Mouse (Mus musculus) heart, embryonic 13.5 days (tissue): ENCODE results near the gene Ranbp9. TPM values are rescaled to one million over a fixed set of nuclear protein-coding genes. Genes with fewer than 3 reads are reported as not detected.

Experiments used
- ATAC-seq: fragments of 200-750 bp; cut with Nextera tagmentation; 2 replicates; pipeline ENCODE4 v1.8.0; 2017; ENCODE audit warnings: moderate TSS enrichment; ENCODE audit not compliant: insufficient number of reproducible peaks, low FRiP score, low TSS enrichment; ENCODE audit errors: extremely low read depth
- H3K27ac ChIP-seq: fragments of 300-500 bp; sonication (generic); replicated peaks from 2 replicates; pipeline ENCODE4 v1.5.1; 2015; ENCODE audit warnings: moderate library complexity, mild to moderate bottlenecking, inconsistent platforms
- H3K27me3 ChIP-seq: fragments of 300-500 bp; sonication (generic); replicated peaks from 2 replicates; pipeline ENCODE4 v1.6.1; 2015; ENCODE audit warnings: mild to moderate bottlenecking, inconsistent platforms
- H3K36me3 ChIP-seq: fragments of 300-500 bp; sonication (generic); 2 replicates; pipeline ENCODE4 v1.6.1; 2015; ENCODE audit warnings: mild to moderate bottlenecking, inconsistent platforms
- H3K4me1 ChIP-seq: fragments of 300-500 bp; sonication (generic); 2 replicates; pipeline ENCODE4 v1.6.1; 2015; ENCODE audit warnings: inconsistent platforms
- H3K4me2 ChIP-seq: fragments of 300-500 bp; sonication (generic); 2 replicates; pipeline ENCODE4 v1.6.1; 2015; ENCODE audit warnings: inconsistent platforms, mild to moderate bottlenecking, moderate library complexity
- H3K4me3 ChIP-seq: fragments of 300-500 bp; sonication (generic); 2 replicates; pipeline ENCODE4 v1.5.1; 2015; ENCODE audit warnings: moderate library complexity, mild to moderate bottlenecking, inconsistent platforms
- H3K9ac ChIP-seq: fragments of 300-500 bp; sonication (generic); 2 replicates; pipeline ENCODE4 v1.6.1; 2015; ENCODE audit warnings: inconsistent platforms, mild to moderate bottlenecking, moderate library complexity
- H3K9me3 ChIP-seq: fragments of 300-500 bp; sonication (generic); 2 replicates; pipeline ENCODE4 v1.6.1; 2016; ENCODE audit warnings: inconsistent platforms
- WGBS: fragments of 180-500 bp; shearing (Covaris S2); methylation state at CpG from one replicate; pipeline ENCODE4 v1.1.7; 2015; ENCODE audit warnings: mixed read lengths; 5-methylcytosine and 5-hydroxymethylcytosine counted together
- polyA plus RNA-seq: library from polyadenylated mRNA; unstranded; fragments of >200 nt; fragmentation: Nextera tagmentation; extraction: Ambion mirVana; gene quantifications from 2 replicates; pipeline ENCODE4 v1.2.1, GENCODE M21; 2015

Gene Ranbp9
- polyA plus RNA-seq, 1 experiment from 2014 or later, result 4.9 TPM

DNA sequence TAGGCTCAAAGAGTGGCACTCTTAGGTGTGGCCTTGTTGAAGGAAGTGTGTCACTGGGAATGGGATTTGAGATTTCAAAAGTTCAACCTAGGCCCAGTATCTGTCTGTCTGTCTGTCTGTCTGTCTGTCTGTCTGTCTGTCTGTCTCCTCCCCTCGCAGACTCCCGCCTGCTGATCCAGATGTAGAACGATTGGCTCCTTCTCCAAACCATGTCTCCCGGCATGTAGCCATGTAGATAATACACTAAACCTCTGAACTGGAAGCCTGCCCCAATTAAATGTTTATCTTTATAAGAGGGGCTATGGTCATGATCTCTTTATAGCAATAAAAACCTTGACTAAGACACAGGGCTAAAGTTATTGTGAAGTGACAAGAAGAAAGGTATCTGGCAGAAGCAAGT lies 35.3 kb downstream of the Ranbp9 start:
- no peak overlapping the region for H3K9ac ChIP-seq
- no peaks in the 10 kb centered on the region for H3K36me3 ChIP-seq
- H3K9me3 ChIP-seq, result no peaks in the 10 kb centered on the region
- H3K4me1 ChIP-seq, result peaks cover 28% of the 10 kb centered on the region
- no peak for ATAC-seq
- H3K4me2 ChIP-seq, result no peak overlapping the region
- H3K27ac ChIP-seq, result no peak overlapping the region
- no peaks in the 10 kb centered on the region for H3K27me3 ChIP-seq
- 80% methylated on average over 4 of the region's 4 CpGs for WGBS
- no peak overlapping the region for H3K4me3 ChIP-seq

DNA sequence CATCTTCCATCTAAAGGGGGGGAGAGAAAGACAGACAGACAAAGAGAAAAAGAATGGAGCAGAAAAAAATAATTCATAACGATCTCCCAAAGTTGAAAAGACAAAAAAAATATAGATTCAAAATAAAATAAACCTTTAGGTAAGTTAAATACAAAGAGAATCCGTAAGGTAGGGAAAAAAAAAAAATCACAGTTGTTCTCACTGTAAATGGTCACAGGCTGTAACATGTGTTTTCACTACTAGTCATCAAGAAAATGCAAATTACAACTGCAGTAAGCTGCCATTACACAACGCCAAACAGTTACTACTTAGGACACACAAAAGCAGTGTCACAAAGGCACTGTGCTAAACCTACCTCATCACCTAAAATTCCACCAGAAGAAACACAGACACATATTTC lies 36.4 kb downstream of the Ranbp9 start:
- no peaks in the 10 kb centered on the region for H3K9me3 ChIP-seq
- H3K4me1 ChIP-seq, result peaks cover 35% of the 10 kb centered on the region
- H3K27me3 ChIP-seq, result no peaks in the 10 kb centered on the region
- H3K27ac ChIP-seq, result no peak overlapping the region
- ATAC-seq, result no peak
- no peak overlapping the region for H3K4me2 ChIP-seq
- WGBS, result 92% methylated on average over 3 of the region's 3 CpGs
- no peaks in the 10 kb centered on the region for H3K36me3 ChIP-seq
- H3K4me3 ChIP-seq, result no peak overlapping the region
- H3K9ac ChIP-seq, result no peak overlapping the region

GRCm38 (mm10) chr13:43443706-43444105 lies 37.4 kb downstream of the Ranbp9 start:
- Histone ChIP-seq H3K4me1 (peaks cover 40% of the 10 kb centered on the region), H3K9ac (no peak overlapping the region), H3K27ac (no peak overlapping the region), H3K4me2 (no peak overlapping the region), H3K4me3 (no peak overlapping the region), H3K27me3 (no peaks in the 10 kb centered on the region), H3K9me3 (no peaks in the 10 kb centered on the region), H3K36me3 (no peaks in the 10 kb centered on the region)
- ATAC-seq, result no peak
- 93% methylated on average over 4 of the region's 4 CpGs for WGBS

DNA sequence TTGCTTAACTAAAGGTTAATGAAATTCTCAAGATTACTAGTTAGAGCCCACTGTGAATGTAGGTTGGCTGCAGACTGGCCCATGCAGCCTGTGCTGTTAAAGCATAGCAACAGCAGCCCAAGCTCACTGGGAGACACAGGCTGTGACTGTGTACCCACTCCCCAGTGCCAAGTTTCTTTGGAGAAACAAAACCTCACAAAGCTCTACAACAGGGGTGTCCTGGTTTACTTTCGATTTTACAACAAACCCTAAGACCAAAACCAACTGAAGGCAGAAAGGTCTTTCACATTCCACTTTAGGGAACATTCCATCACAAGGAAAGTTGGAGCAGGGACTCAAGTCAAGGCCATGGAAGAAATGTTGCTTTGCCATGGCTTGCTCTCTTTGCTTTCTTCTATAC lies 38.5 kb downstream of the Ranbp9 start:
- Histone ChIP-seq H3K4me2 (no peak overlapping the region), H3K9me3 (no peaks in the 10 kb centered on the region), H3K27ac (no peak overlapping the region), H3K4me1 (peaks cover 34% of the 10 kb centered on the region), H3K27me3 (no peaks in the 10 kb centered on the region), H3K9ac (no peak overlapping the region), H3K36me3 (no peaks in the 10 kb centered on the region), H3K4me3 (no peak overlapping the region)
- 82% methylated on average over 1 of the region's 1 CpGs for WGBS
- ATAC-seq, result no peak

DNA sequence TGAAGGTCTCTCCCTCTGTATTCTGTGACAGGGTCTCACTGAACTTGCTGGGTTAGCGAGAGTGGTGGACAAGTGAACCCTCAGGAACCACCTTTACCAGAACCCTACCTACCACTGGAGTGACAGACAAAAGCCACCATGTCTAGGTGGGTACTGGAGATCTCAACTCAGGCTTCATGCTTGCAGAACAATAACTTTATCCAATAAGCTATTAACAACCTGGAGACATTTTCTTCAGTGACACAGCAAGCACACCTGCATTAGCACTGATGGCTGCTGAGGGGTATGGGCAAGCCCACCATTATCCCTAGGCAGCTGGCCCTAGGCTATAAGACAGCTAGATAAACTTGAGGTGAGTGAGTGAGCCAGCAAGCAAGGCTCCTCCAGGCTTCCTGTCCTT lies 40.7 kb downstream of the Ranbp9 start:
- no peak overlapping the region for H3K4me3 ChIP-seq
- 83% methylated on average over 1 of the region's 1 CpGs for WGBS
- no peaks in the 10 kb centered on the region for H3K27me3 ChIP-seq
- H3K4me1 ChIP-seq, result peaks cover 27% of the 10 kb centered on the region
- H3K4me2 ChIP-seq, result no peak overlapping the region
- no peak overlapping the region for H3K9ac ChIP-seq
- ATAC-seq, result no peak
- no peaks in the 10 kb centered on the region for H3K9me3 ChIP-seq
- no peak overlapping the region for H3K27ac ChIP-seq
- no peaks in the 10 kb centered on the region for H3K36me3 ChIP-seq

- no peak overlapping the region for H3K4me3 ChIP-seq
- H3K27ac ChIP-seq, result no peak overlapping the region
- H3K4me1 ChIP-seq, result peaks cover 8% of the 10 kb centered on the region
- no peak overlapping the region for H3K4me2 ChIP-seq
- H3K9ac ChIP-seq, result no peak overlapping the region
- no peaks in the 10 kb centered on the region for H3K27me3 ChIP-seq
- H3K9me3 ChIP-seq, result no peaks in the 10 kb centered on the region
- 89% methylated on average over 2 of the region's 2 CpGs for WGBS
- ATAC-seq, result no peak
- peaks cover 16% of the 10 kb centered on the region for H3K36me3 ChIP-seq
These were observed 47.7 kb downstream of the Ranbp9 start for GRCm38 (mm10) chr13:43433395-43433794.

- ATAC-seq, result no peak
- no peaks in the 10 kb centered on the region for H3K9me3 ChIP-seq
- WGBS, result 78% methylated on average over 4 of the region's 4 CpGs
These were observed 52.6 kb downstream of the Ranbp9 start for GRCm38 (mm10) chr13:43428436-43428835.

DNA sequence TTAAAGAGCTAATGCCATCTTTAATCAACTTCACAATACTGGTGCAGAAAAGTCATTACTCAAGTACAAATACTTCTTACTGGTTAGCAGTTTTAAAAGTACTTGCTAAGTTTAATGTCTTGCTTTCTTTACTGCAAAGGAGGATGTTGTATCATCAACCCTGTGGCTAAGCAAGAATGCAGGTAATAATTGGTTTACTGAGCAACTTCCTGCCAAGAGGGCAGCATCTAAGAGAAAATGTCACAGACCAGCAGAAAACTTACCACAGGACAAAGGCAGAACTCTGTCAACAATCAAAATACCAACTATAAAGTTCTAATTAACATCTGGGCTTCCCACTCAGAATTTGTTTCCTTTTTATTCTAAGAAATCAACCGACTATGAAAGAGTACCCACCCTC lies 65.8 kb downstream of the Ranbp9 start:
- Histone ChIP-seq H3K4me3 (no peak overlapping the region), H3K4me2 (no peak overlapping the region), H3K9me3 (no peaks in the 10 kb centered on the region), H3K9ac (no peak overlapping the region), H3K4me1 (no peaks in the 10 kb centered on the region), H3K27me3 (no peaks in the 10 kb centered on the region), H3K36me3 (peaks cover 90% of the 10 kb centered on the region), H3K27ac (no peak overlapping the region)
- 86% methylated on average over 1 of the region's 1 CpGs for WGBS
- no peak for ATAC-seq

More at GRCm38 (mm10) chr13:43428436-43428835, 52.6 kb downstream of the Ranbp9 start:
- H3K4me1 ChIP-seq, result no peaks in the 10 kb centered on the region; the same call in 1 of the 2 replicates
- H3K4me2 ChIP-seq, result no peak overlapping the region
- peaks cover 36% of the 10 kb centered on the region for H3K36me3 ChIP-seq
- H3K27me3 ChIP-seq, result no peaks in the 10 kb centered on the region
- H3K27ac ChIP-seq, result no peak overlapping the region
- no peak overlapping the region for H3K9ac ChIP-seq
- no peak overlapping the region for H3K4me3 ChIP-seq

- 91% methylated on average over 2 of the region's 2 CpGs for WGBS
- no peaks in the 10 kb centered on the region for H3K9me3 ChIP-seq
- H3K27ac ChIP-seq, result no peak overlapping the region
- ATAC-seq, result no peak
- H3K4me3 ChIP-seq, result no peak overlapping the region
- H3K36me3 ChIP-seq, result peaks cover 88% of the 10 kb centered on the region
- H3K4me2 ChIP-seq, result no peak overlapping the region
- H3K27me3 ChIP-seq, result no peaks in the 10 kb centered on the region
- H3K9ac ChIP-seq, result no peak overlapping the region
- H3K4me1 ChIP-seq, result no peaks in the 10 kb centered on the region
These were observed 67.5 kb downstream of the Ranbp9 start for GRCm38 (mm10) chr13:43413611-43414010.

DNA sequence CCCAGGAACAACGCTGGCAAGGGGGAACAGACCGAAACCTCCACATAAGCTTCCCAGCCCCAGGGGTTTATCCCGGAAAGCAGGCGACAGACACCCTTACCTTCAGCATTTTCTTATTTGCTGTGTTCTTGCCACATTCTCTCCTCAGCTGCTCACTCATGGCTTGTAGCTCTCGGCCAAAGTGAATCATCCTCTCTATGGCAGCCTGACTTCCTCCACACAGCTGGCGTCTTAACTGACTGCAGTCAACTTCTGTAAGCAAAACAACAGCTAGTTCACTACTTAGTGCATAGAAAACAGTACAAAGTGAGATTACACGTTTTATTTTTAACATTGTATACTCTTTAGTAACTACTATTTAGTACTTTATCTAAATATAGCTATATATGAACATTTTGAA lies 68.8 kb downstream of the Ranbp9 start:
- peaks cover 91% of the 10 kb centered on the region for H3K36me3 ChIP-seq
- no peak overlapping the region for H3K27ac ChIP-seq
- H3K27me3 ChIP-seq, result no peaks in the 10 kb centered on the region
- no peak overlapping the region for H3K9ac ChIP-seq
- H3K4me3 ChIP-seq, result no peak overlapping the region
- H3K9me3 ChIP-seq, result no peaks in the 10 kb centered on the region
- 83% methylated on average over 7 of the region's 7 CpGs for WGBS
- no peak overlapping the region for H3K4me2 ChIP-seq
- no peak for ATAC-seq
- no peaks in the 10 kb centered on the region for H3K4me1 ChIP-seq

DNA sequence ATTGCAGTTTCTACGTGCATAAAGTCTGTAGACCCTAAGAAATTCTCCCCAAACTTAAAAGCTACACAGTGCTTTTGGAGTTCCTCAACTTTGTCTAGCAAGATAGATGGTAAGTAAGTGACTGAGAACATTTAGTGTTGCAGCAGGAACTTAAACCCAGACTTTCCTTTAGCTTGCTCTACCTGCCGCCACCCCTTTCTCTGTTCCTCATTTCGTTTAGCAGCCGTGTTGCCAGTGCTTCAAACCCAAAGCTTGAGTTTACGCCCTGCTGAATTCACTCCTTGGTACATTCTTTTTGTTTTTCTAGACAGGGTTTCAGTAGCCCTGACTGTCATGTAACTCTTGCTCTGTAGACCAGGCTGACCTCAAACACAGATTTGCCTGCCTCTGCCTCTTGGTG lies 81.5 kb downstream of the Ranbp9 start:
- Histone ChIP-seq H3K4me2 (peak overlapping the region; percentile 91), H3K4me1 (peaks cover 16% of the 10 kb centered on the region), H3K4me3 (peak overlapping the region; percentile 89), H3K9me3 (no peaks in the 10 kb centered on the region), H3K27ac (no peak overlapping the region), H3K27me3 (no peaks in the 10 kb centered on the region), H3K36me3 (peaks cover 68% of the 10 kb centered on the region), H3K9ac (peak overlapping the region; percentile 33; the same call in 1 of the 2 replicates)
- 79% methylated on average over 5 of the region's 5 CpGs for WGBS
- no peak for ATAC-seq

DNA sequence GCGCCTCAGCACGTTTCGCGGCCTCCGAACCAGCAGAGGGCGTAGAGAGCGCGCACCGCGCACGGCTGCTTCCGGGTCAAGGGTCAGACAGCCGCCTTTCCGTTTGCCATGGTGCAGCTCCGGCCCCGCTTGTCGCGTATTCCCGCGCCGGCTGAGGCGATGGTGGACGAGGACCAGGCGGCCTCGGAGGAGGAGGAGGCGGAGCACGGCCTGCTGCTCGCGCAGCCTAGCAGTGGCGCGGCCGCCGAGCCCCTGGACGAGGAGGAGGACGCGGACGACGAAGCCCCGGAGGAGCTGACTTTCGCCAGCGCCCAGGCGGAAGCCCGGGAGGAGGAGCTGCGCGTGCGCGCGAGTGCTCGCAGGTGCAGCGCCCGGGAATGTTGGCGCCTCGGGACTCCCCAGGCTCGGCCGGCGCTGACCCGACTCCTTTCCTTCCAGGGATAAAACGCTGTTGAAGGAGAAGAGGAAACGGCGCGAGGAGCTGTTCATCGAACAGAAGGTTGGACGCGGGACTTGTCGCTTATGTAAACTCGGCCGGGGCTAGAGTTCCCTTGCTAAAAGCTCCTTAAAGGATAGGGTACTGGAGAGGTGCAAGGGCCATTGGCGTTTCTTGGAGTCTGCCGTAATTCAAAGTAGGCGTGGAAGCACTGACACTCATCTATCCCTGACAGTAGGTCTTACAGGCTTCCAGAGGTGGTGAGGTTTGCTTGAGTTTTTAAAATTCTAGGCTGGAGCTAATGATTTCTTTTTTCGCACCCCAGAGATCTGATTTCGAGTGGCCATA lies 82.6 kb downstream of the Ranbp9 start, which contains the start of gene Nol7:
Gene Nol7 (plus strand): TSS at position 94 of the 784 bp plus-strand sequence.
- Histone ChIP-seq H3K9me3 (peaks cover 4% of the 10 kb centered on the region; the same call in 1 of the 2 replicates), H3K27me3 (no peaks in the 10 kb centered on the region), H3K9ac (peak within 1 kb of the TSS; percentile 95), H3K27ac (peak within 1 kb of the TSS; percentile 97), H3K36me3 (peaks cover 68% of the 10 kb centered on the region), H3K4me1 (peaks cover 16% of the 10 kb centered on the region), H3K4me2 (peak within 1 kb of the TSS; percentile 91), H3K4me3 (peak within 1 kb of the TSS; percentile 89)
- ATAC-seq, result peak; percentile 89
- WGBS, result 2% methylated on average over 53 of the region's 72 CpGs
